Comparison of ENCODE assay signal across 28 mouse cellular contexts in the genomic region with DNA sequence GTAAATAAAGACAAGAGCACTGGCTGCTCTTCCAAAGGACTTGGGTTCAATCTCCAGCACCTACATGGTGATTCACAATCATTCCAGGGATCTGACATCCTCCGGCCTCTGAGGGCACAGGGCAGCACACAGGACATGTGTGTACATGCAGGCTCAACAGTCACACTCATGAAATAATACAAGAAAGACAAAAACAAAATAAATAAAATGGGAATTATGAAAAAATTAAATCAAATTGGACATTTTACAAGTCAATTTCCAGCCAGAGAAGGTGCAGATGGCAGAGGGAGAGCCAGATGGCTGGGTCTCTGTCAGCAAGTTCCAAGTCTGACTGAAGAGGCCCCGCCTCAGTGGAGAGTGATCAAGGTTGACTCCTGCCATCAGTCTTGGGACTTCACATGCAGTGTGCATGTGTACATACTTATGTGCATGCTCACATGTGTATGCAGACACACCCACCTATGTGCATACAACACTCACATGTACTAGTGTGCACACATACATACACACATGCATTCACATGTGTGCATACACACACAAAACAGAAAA. TPM values are rescaled to one million over a fixed set of nuclear protein-coding genes. Genes with fewer than 3 reads are reported as not detected.
DNase-seq lines count a peak whose midpoint lies in the region; ATAC-seq and TF ChIP-seq lines count a peak whose summit lies in the region.
"Had no signal": no experiment of that assay in that cellular context is flagged by ENCODE, and none has a peak within 500 bp of the region (broad histone marks: within the 10 kb centered on the region; RNA-seq: fewer than 3 reads in every experiment).

No protein-coding gene starts in this region.

- H3K4me3 ChIP-seq in forebrain, embryonic 13.5 days: no peak overlapping the region
- no peak overlapping the region for H3K4me3 ChIP-seq in forebrain, embryonic 12.5 days (replicated peaks)
- no peak overlapping the region for H3K4me3 ChIP-seq in MEL (ENCODE audit: control insufficient read depth in 1 of 2, insufficient read depth in 1 of 2, low read depth in 2 of 2, low read length in 2 of 2)
- no peak overlapping the region for H3K4me3 ChIP-seq in cerebellum, adult 2 months (replicated peaks; ENCODE audit: insufficient read depth, low read depth, low read length)
- H3K4me3 ChIP-seq in embryonic facial prominence, embryonic 10.5 days: no peak overlapping the region
- H3K4me3 ChIP-seq: hindbrain, embryonic 15.5 days; limb, embryonic 13.5 days; liver, embryonic 13.5 days had no signal

- H3K9ac ChIP-seq in forebrain, embryonic 13.5 days: no peak overlapping the region
- H3K9ac ChIP-seq in forebrain, embryonic 12.5 days: no peak overlapping the region
- no peak overlapping the region for H3K9ac ChIP-seq in MEL (ENCODE audit: control insufficient read depth, low read depth, low read length, poor library complexity, severe bottlenecking)
- H3K9ac ChIP-seq: hindbrain, embryonic 15.5 days; limb, embryonic 13.5 days; liver, embryonic 13.5 days; lung, embryonic 14.5 days had no signal

- H3K4me1 ChIP-seq in forebrain, embryonic 13.5 days: no peaks in the 10 kb centered on the region
- H3K4me1 ChIP-seq in forebrain, embryonic 12.5 days: no peaks in the 10 kb centered on the region
- peaks cover 0 to 6% of the 10 kb centered on the region in 2 experiments; a peak in 1 of 4 replicates for H3K4me1 ChIP-seq in MEL (ENCODE audit: control insufficient read depth in 1 of 2, insufficient read depth in 2 of 2, low read length in 2 of 2)
- peaks cover 20% of the 10 kb centered on the region for H3K4me1 ChIP-seq in cerebellum, adult 2 months (ENCODE audit: control insufficient read depth, insufficient read depth, low read length)
- peaks cover 6% of the 10 kb centered on the region; the same call in 1 of the 2 replicates for H3K4me1 ChIP-seq in embryonic facial prominence, embryonic 10.5 days
- H3K4me1 ChIP-seq: hindbrain, embryonic 15.5 days; limb, embryonic 13.5 days had no signal

- H3K36me3 ChIP-seq in forebrain, embryonic 13.5 days (ENCODE audit: poor library complexity, severe bottlenecking): peaks cover 2% of the 10 kb centered on the region; the same call in 1 of the 2 replicates
- H3K36me3 ChIP-seq in forebrain, embryonic 12.5 days (replicated peaks): 0 out of 2 replicates have a peak, but pooled peaks cover 5% of the 10 kb centered on the region
- no peaks in the 10 kb centered on the region for H3K36me3 ChIP-seq in MEL (ENCODE audit: control insufficient read depth in 1 of 2, insufficient read depth in 2 of 2, low read length in 2 of 2)
- H3K36me3 ChIP-seq in embryonic facial prominence, embryonic 10.5 days (replicated peaks): peaks cover 53% of the 10 kb centered on the region
- H3K36me3 ChIP-seq: hindbrain, embryonic 15.5 days had no signal

- no peak overlapping the region for H3K4me2 ChIP-seq in forebrain, embryonic 13.5 days
- H3K4me2 ChIP-seq in forebrain, embryonic 12.5 days: no peak overlapping the region
- H3K4me2 ChIP-seq: hindbrain, embryonic 15.5 days; limb, embryonic 13.5 days; liver, embryonic 13.5 days; lung, embryonic 14.5 days had no signal

- H3K27me3 ChIP-seq in forebrain, embryonic 13.5 days: no peaks in the 10 kb centered on the region
- H3K27me3 ChIP-seq in forebrain, embryonic 12.5 days: no peaks in the 10 kb centered on the region
- H3K27me3 ChIP-seq in MEL (ENCODE audit: control insufficient read depth in 1 of 2, insufficient read depth in 2 of 2, low read length in 2 of 2): no peaks in the 10 kb centered on the region
- H3K27me3 ChIP-seq in cerebellum, adult 2 months (ENCODE audit: control insufficient read depth, insufficient read depth, low read length): no peaks in the 10 kb centered on the region
- no peaks in the 10 kb centered on the region for H3K27me3 ChIP-seq in embryonic facial prominence, embryonic 10.5 days (replicated peaks; ENCODE audit: low read depth, poor library complexity, severe bottlenecking)
- H3K27me3 ChIP-seq: hindbrain, embryonic 15.5 days; limb, embryonic 13.5 days; liver, embryonic 13.5 days had no signal

- TF ChIP-seq CTCF in MEL (IDR thresholded peaks at IDR 0.05 in 2 of 3, conservative IDR thresholded peaks at IDR 0.05 in 1 of 3; ENCODE audit: control insufficient read depth in 1 of 3, insufficient read depth in 1 of 3, low read depth in 2 of 3, low read length in 3 of 3, poor library complexity in 1 of 3, severe bottlenecking in 1 of 3): no peak
- TF ChIP-seq CTCF in cerebellum, adult 2 months (IDR thresholded peaks at IDR 0.05; ENCODE audit: borderline replicate concordance, insufficient read depth, low read depth, low read length): no peak

- no peaks in the 10 kb centered on the region for H3K9me3 ChIP-seq in forebrain, embryonic 13.5 days (replicated peaks)
- no peaks in the 10 kb centered on the region for H3K9me3 ChIP-seq in forebrain, embryonic 12.5 days
- H3K9me3 ChIP-seq in MEL (replicated peaks; ENCODE audit: insufficient read depth, low read length): no peaks in the 10 kb centered on the region
- H3K9me3 ChIP-seq in embryonic facial prominence, embryonic 10.5 days: no peaks in the 10 kb centered on the region
- H3K9me3 ChIP-seq: G1E; hindbrain, embryonic 15.5 days; limb, embryonic 13.5 days; liver, embryonic 13.5 days had no signal

- no peak for TF ChIP-seq EP300 in MEL (IDR thresholded peaks at IDR 0.05; ENCODE audit: low read depth in 1 of 2, low read length in 2 of 2)

- intact Hi-C loops in left cerebral cortex, postnatal 10 days (cut with DNase I): no loop called here

- no peaks in the 10 kb centered on the region for H3K79me2 ChIP-seq in MEL (ENCODE audit: control insufficient read depth, insufficient read depth, low read length, poor library complexity)

- no peak for TF ChIP-seq RAD21 in MEL (IDR thresholded peaks at IDR 0.05; ENCODE audit: low read depth, low read length)

- no peak overlapping the region for H3K27ac ChIP-seq in forebrain, embryonic 13.5 days
- no peak overlapping the region for H3K27ac ChIP-seq in forebrain, embryonic 12.5 days
- H3K27ac ChIP-seq in MEL (ENCODE audit: control insufficient read depth, low read depth, low read length): no peak overlapping the region
- H3K27ac ChIP-seq in cerebellum, adult 2 months (ENCODE audit: insufficient read depth, low read length): no peak overlapping the region
- no peak overlapping the region for H3K27ac ChIP-seq in embryonic facial prominence, embryonic 10.5 days (replicated peaks)
- H3K27ac ChIP-seq: hindbrain, embryonic 15.5 days; kidney, postnatal 0 days; limb, embryonic 13.5 days; liver, embryonic 13.5 days; stomach, postnatal 0 days had no signal

- ATAC-seq in forebrain, embryonic 13.5 days: peak; percentile 61; the same call in 1 of the 2 replicates
- ATAC-seq in forebrain, embryonic 12.5 days (ENCODE audit: low FRiP score): no peak
- ATAC-seq: intestine, postnatal 0 days had no signal

- no peak for TF ChIP-seq POLR2A in MEL (IDR thresholded peaks at IDR 0.05; ENCODE audit: control insufficient read depth in 1 of 2, insufficient read depth in 1 of 2, low read depth in 1 of 2, low read length in 2 of 2, poor library complexity in 1 of 2)
- TF ChIP-seq POLR2A in cerebellum, adult 2 months (IDR thresholded peaks at IDR 0.05; ENCODE audit: borderline replicate concordance, insufficient read depth, low read length): no peak

- no peak for DNase-seq in MEL (ENCODE audit: low read depth, low spot score)
- DNase-seq in cerebellum, adult 2 months: peak; percentile 63 to 73
- DNase-seq in cerebellum, postnatal 36 days: peak; percentile 48 to 54
- no peak for DNase-seq in kidney, postnatal 10 days
- DNase-seq in left cerebral cortex, postnatal 10 days (ENCODE audit: extremely low spot score in 1 of 2, low spot score in 2 of 2): no peak
- DNase-seq in embryonic facial prominence, embryonic 10.5 days (ENCODE audit: low spot score): no peak
- DNase-seq: gastrocnemius, postnatal 14 days; heart, adult 18-20 months; heart, postnatal 36 days; liver, embryonic 13.5 days; lung, embryonic 14.5 days; lung, postnatal 36 days; retina, postnatal 1 day; thymus, postnatal 14 days had no signal

- WGBS in forebrain, embryonic 13.5 days: 89% methylated on average over 2 of the region's 2 CpGs
- WGBS in forebrain, embryonic 12.5 days: 99% methylated on average over 2 of the region's 2 CpGs
- WGBS in cerebellum, adult 2 months: 43% methylated on average over 2 of the region's 2 CpGs
- 92% methylated on average over 2 of the region's 2 CpGs for WGBS in embryonic facial prominence, embryonic 10.5 days

RNA-seq across cellular contexts. Expression of a gene that starts 16.1 kb away (rescaled TPM):
- 0.21 TPM in 1 of 2 replicates, not detected in the other for polyA plus RNA-seq in forebrain, embryonic 13.5 days (2015; fragmentation: Nextera tagmentation; extraction: Ambion mirVana)
- polyA plus RNA-seq in forebrain, embryonic 12.5 days (2016; fragmentation: Nextera tagmentation; extraction: Ambion mirVana): 0.45 TPM in 1 of 2 replicates, not detected in the other
- total RNA-seq in MEL (2012; rRNA removed): not detected in 2 replicates
- under 1 TPM in 1 of 2 experiments, not detected in 1; 0.25 TPM for polyA plus RNA-seq in MEL (2012; ENCODE audit: insufficient read depth in 1 of 2, insufficient read length in 2 of 2, low read depth in 1 of 2, low replicate concordance in 2 of 2, missing spikeins in 1 of 2)
- not detected in 2 replicates for polyA plus RNA-seq in cerebellum, adult 2 months (2012; rRNA removed)
- total RNA-seq in left cerebral cortex, postnatal 10 days (2021): not detected
- polyA plus RNA-seq in embryonic facial prominence, embryonic 10.5 days (2016; fragmentation: Nextera tagmentation; extraction: Ambion mirVana): 0.48 and 0.52 TPM in 2 replicates
- total RNA-seq: G1E; gastrocnemius, postnatal 14 days; heart, postnatal 36 days; layer of hippocampus, postnatal 25 days; left cerebral cortex, postnatal 14 days; megakaryocyte-erythroid progenitor cell, adult 5-6 weeks; midbrain, postnatal 0 days had no signal
- polyA plus RNA-seq: embryonic facial prominence, embryonic 11.5 days; frontal cortex, adult 2 months; G1E had no signal

RNA-seq across cellular contexts. Expression of a gene that starts 20.7 kb away (rescaled TPM):
- 2.6 and 3.1 TPM in 2 replicates for polyA plus RNA-seq in forebrain, embryonic 13.5 days (2015; fragmentation: Nextera tagmentation; extraction: Ambion mirVana)
- 6.1 and 6.2 TPM in 2 replicates for polyA plus RNA-seq in forebrain, embryonic 12.5 days (2016; fragmentation: Nextera tagmentation; extraction: Ambion mirVana)
- total RNA-seq in MEL (2012; rRNA removed): 5.9 and 7.6 TPM in 2 replicates
- polyA plus RNA-seq in MEL (2012; ENCODE audit: insufficient read depth in 1 of 2, insufficient read length in 2 of 2, low read depth in 1 of 2, low replicate concordance in 2 of 2, missing spikeins in 1 of 2): 10 to 100 TPM in 1 of 2 experiments, not detected in 1; 16.3 TPM
- 44.7 and 50.6 TPM in 2 replicates for polyA plus RNA-seq in cerebellum, adult 2 months (2012; rRNA removed)
- 1 to 10 TPM; 6.7 to 7.7 TPM for total RNA-seq in left cerebral cortex, postnatal 10 days (2021)
- 15.3 and 17.8 TPM in 2 replicates for polyA plus RNA-seq in embryonic facial prominence, embryonic 10.5 days (2016; fragmentation: Nextera tagmentation; extraction: Ambion mirVana)
- polyA plus RNA-seq: G1E had no signal

RNA-seq across cellular contexts. Expression of a gene that starts 33.2 kb away (rescaled TPM):
- polyA plus RNA-seq in forebrain, embryonic 13.5 days (2015; fragmentation: Nextera tagmentation; extraction: Ambion mirVana): 12.5 and 13.9 TPM in 2 replicates
- 17.5 and 18.9 TPM in 2 replicates for polyA plus RNA-seq in forebrain, embryonic 12.5 days (2016; fragmentation: Nextera tagmentation; extraction: Ambion mirVana)
- total RNA-seq in MEL (2012; rRNA removed): 3.3 and 5.0 TPM in 2 replicates
- polyA plus RNA-seq in MEL (2012; ENCODE audit: insufficient read depth in 1 of 2, insufficient read length in 2 of 2, low read depth in 1 of 2, low replicate concordance in 2 of 2, missing spikeins in 1 of 2): 10 to 100 TPM in 1 of 2 experiments, not detected in 1; 21.3 TPM
- 39.3 and 41.4 TPM in 2 replicates for polyA plus RNA-seq in cerebellum, adult 2 months (2012; rRNA removed)
- 10 to 100 TPM; 23.5 to 25.2 TPM for total RNA-seq in left cerebral cortex, postnatal 10 days (2021)
- 27.2 and 28.0 TPM in 2 replicates for polyA plus RNA-seq in embryonic facial prominence, embryonic 10.5 days (2016; fragmentation: Nextera tagmentation; extraction: Ambion mirVana)

RNA-seq across cellular contexts. Expression of a gene that starts 59.2 kb away (rescaled TPM):
- 95.6 and 95.7 TPM in 2 replicates for polyA plus RNA-seq in forebrain, embryonic 13.5 days (2015; fragmentation: Nextera tagmentation; extraction: Ambion mirVana)
- polyA plus RNA-seq in forebrain, embryonic 12.5 days (2016; fragmentation: Nextera tagmentation; extraction: Ambion mirVana): 112 and 118 TPM in 2 replicates
- total RNA-seq in MEL (2012; rRNA removed): 304 and 305 TPM in 2 replicates
- polyA plus RNA-seq in MEL (2012; ENCODE audit: insufficient read depth in 1 of 2, insufficient read length in 2 of 2, low read depth in 1 of 2, low replicate concordance in 2 of 2, missing spikeins in 1 of 2): 100 to 1,000 TPM in 1 of 2 experiments, not detected in 1; 377 TPM
- 3.8 TPM in 2 replicates for polyA plus RNA-seq in cerebellum, adult 2 months (2012; rRNA removed)
- 1 to 10 TPM; 2.9 to 3.5 TPM for total RNA-seq in left cerebral cortex, postnatal 10 days (2021)
- polyA plus RNA-seq in embryonic facial prominence, embryonic 10.5 days (2016; fragmentation: Nextera tagmentation; extraction: Ambion mirVana): 187 TPM in 2 replicates

Comparison
In these comparisons a context has a peak if more than half of its experiments do, and no peak if none do; other contexts are left out.
1. DNase-seq: peak in cerebellum, adult 2 months (2 of 2) and cerebellum, postnatal 36 days (2 of 2); none in MEL (single experiment), kidney, postnatal 10 days (single experiment), left cerebral cortex, postnatal 10 days (0 of 2) and embryonic facial prominence, embryonic 10.5 days (single experiment).